Mouse (Mus musculus) olfactory bulb, adult 2 months (tissue): ENCODE measurements around the gene Spata13.

Experiments used
- CTCF ChIP-seq: fragments of 200-500 bp; IDR thresholded peaks from 2 replicates; pipeline ENCODE4 v1.5.1; 2012; ENCODE audit warnings: low read depth, mild to moderate bottlenecking, low read length, moderate library complexity; ENCODE audit not compliant: insufficient read depth
- POLR2A ChIP-seq: fragments of 200-500 bp; IDR thresholded peaks from 2 replicates; pipeline ENCODE4 v1.6.1; 2012; ENCODE audit warnings: mild to moderate bottlenecking, low read depth, low read length, moderate library complexity; ENCODE audit not compliant: insufficient read depth

GRCm38 (mm10) chr14:60686733-60687132 is 52.9 kb downstream of the Spata13 start:
- TF ChIP-seq CTCF (no peak), POLR2A (no peak)
